Mouse (Mus musculus): ENCODE data around the gene Ipo13. TPM values are rescaled to one million over a fixed set of nuclear protein-coding genes. Genes with fewer than 3 reads are reported as not detected.

Gene Ipo13
- polyA plus RNA-seq, 1 experiment from 2014 or later: 68.5 TPM

DNA sequence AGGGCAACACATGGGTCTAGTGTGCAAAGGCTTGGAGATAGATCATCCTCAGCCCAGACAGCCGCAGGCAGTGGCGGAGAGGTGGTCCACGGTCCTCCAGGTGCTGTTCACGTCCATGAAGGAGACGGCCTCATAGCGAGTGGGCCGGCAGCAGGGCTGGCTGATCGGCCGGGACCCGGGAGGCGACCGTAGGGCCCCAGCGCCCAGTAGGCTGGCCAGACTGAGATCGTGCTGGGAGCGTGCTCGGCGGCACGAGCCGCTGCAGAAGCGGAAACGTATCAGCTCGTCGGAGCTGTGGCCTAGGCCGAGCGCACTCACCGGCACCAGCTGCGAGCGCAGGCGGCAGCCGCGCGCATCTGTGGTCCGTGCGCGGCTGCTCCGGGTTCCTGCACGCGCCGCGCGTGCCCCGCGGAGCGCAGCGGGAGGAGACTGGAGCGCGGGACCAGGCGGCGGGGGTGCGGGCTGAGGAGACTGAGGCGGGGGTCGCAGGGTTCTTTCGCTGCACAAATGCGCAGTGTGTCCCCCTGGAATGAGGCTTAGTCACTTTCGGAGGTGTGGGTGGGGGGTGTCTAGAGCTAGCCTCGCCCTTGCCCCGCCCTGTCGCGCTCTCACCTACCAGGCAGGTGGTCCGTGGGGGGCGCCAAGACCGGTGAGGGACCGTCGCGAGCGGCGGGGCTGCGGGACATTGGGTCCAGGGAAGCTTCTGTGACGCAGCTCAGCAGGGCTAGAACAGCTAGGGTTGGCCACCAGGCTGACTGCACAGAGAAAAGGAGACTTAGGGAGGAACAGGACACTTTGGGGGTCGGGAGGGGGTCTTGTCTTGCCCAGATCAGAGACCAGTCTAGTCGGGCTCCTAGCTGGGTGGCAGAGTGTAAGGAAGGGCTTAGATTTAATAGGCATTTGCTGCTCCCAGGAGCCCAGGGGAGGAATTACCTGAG lies 12.0 kb upstream of the Ipo13 start:
- H3K9ac ChIP-seq: peak overlapping the region; percentile 60
- H3K27me3 ChIP-seq (replicated peaks): peaks cover 63% of the 10 kb centered on the region
- H3K4me3 ChIP-seq: peak overlapping the region; percentile 46
- H3K4me2 ChIP-seq (replicated peaks): peak overlapping the region; percentile 84
- 1% methylated on average over 71 of the region's 71 CpGs for WGBS
- peaks cover 34% of the 10 kb centered on the region for H3K4me1 ChIP-seq
- H3K36me3 ChIP-seq: no peaks in the 10 kb centered on the region
- no peak overlapping the region; the same call in 1 of the 2 replicates for H3K27ac ChIP-seq
- H3K9me3 ChIP-seq: no peaks in the 10 kb centered on the region
- ATAC-seq (ENCODE audit: low FRiP score, low read depth): peak; percentile 55

DNA sequence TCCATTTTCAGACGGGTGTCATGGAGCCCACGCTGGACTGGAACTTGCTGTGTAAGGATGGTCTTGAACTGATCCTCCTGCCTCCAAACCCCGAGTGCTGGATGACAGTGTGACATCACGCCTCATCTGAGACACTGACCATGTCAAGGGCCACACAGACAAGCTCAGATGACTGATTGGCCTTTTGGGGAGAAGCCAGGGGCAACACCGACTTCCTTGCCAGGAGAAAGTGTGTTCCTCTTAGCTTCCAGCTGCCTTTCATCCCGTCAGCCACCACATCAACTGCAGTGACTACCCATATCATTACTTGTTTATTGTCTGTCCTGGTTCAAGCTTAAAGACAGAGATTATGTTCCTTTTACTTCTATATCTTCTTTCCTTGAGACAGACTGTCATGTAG lies 10.1 kb upstream of the Ipo13 start:
- Histone ChIP-seq H3K9me3 (no peaks in the 10 kb centered on the region), H3K27ac (no peak overlapping the region), H3K27me3 (replicated peaks) (peaks cover 56% of the 10 kb centered on the region), H3K4me1 (peaks cover 33% of the 10 kb centered on the region), H3K4me3 (no peak overlapping the region), H3K4me2 (replicated peaks) (no peak overlapping the region), H3K36me3 (no peaks in the 10 kb centered on the region), H3K9ac (no peak overlapping the region)
- 75% methylated on average over 5 of the region's 6 CpGs for WGBS
- ATAC-seq (ENCODE audit: low FRiP score, low read depth): no peak

DNA sequence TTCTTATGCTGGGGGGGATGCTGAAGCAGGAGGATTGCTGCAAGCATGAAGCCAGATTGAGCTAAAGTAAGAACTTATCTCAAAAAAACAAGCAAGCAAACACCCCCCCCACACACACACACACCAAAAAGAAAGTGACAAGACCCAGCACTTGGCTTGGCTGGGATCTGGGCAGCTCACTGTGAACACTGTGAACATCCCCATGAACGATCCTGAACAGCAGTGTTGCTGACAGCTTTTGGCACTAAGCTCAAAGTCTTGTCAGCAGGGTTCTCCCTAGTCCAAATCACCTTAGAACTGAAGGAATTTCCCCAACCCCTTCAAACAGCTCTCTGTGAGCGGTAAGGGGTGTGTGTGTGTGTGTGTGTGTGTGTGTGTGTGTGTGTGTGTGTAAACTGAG lies 8.7 kb upstream of the Ipo13 start:
- WGBS: 64% methylated on average over 2 of the region's 2 CpGs
- H3K4me1 ChIP-seq: peaks cover 19% of the 10 kb centered on the region
- no peak overlapping the region for H3K9ac ChIP-seq
- peaks cover 42% of the 10 kb centered on the region for H3K27me3 ChIP-seq (replicated peaks)
- H3K9me3 ChIP-seq: no peaks in the 10 kb centered on the region
- no peak overlapping the region for H3K4me2 ChIP-seq (replicated peaks)
- no peaks in the 10 kb centered on the region for H3K36me3 ChIP-seq
- no peak for ATAC-seq (ENCODE audit: low FRiP score, low read depth)
- no peak overlapping the region for H3K4me3 ChIP-seq
- no peak overlapping the region for H3K27ac ChIP-seq

DNA sequence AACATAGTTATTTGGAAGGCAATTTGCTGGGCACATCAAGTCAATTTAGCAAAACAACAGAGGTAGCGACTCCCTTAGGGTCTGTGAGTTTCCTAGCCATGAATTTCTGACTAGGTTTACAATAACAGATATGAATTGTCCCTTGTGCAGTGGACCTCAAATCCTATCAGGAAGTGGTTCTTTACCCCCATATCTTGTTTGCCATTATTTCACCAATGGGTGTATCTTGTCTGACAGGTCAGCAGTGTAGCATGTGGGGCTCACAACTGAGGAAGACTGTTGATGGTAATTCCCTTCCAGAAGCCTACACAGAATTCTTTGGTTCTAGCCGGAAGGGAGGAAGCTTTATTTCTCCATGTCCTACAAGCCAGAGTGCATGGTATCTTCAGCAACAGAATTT lies 6.6 kb upstream of the Ipo13 start:
- H3K4me1 ChIP-seq: peaks cover 2% of the 10 kb centered on the region
- no peak overlapping the region for H3K9ac ChIP-seq
- no peak for ATAC-seq (ENCODE audit: low FRiP score, low read depth)
- no peak overlapping the region for H3K4me3 ChIP-seq
- no peak overlapping the region for H3K27ac ChIP-seq
- no peak overlapping the region for H3K4me2 ChIP-seq (replicated peaks)
- no peaks in the 10 kb centered on the region for H3K36me3 ChIP-seq
- H3K9me3 ChIP-seq: no peaks in the 10 kb centered on the region
- WGBS: 91% methylated on average over 2 of the region's 2 CpGs
- peaks cover 21% of the 10 kb centered on the region for H3K27me3 ChIP-seq (replicated peaks)

DNA sequence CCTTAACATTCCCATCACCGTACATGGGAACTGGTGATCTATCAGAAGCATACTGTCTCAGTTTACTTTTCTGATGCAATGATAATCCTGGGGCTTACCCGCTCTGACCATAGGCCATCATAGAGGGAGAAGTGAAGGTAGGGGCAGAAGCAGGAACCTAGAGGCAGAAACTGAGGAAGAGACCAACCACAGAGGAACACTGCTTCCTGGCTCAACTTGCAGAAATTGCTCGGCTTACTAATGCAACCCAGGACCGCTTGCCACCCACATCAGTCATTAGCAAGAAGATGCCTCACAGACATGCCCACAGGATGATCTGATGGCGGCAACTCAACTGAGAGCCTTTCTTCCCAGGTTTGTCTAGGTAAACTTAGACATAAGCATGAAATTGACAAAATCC lies 4.0 kb upstream of the Ipo13 start:
- WGBS: 87% methylated on average over 5 of the region's 5 CpGs
- peaks cover 11% of the 10 kb centered on the region for H3K4me1 ChIP-seq
- ATAC-seq (ENCODE audit: low FRiP score, low read depth): no peak
- peaks cover 8% of the 10 kb centered on the region; the same call in 1 of the 2 replicates for H3K27me3 ChIP-seq (replicated peaks)
- no peaks in the 10 kb centered on the region for H3K9me3 ChIP-seq
- H3K36me3 ChIP-seq: no peaks in the 10 kb centered on the region
- no peak overlapping the region for H3K4me2 ChIP-seq (replicated peaks)
- H3K9ac ChIP-seq: no peak overlapping the region
- no peak overlapping the region for H3K27ac ChIP-seq
- H3K4me3 ChIP-seq: no peak overlapping the region

DNA sequence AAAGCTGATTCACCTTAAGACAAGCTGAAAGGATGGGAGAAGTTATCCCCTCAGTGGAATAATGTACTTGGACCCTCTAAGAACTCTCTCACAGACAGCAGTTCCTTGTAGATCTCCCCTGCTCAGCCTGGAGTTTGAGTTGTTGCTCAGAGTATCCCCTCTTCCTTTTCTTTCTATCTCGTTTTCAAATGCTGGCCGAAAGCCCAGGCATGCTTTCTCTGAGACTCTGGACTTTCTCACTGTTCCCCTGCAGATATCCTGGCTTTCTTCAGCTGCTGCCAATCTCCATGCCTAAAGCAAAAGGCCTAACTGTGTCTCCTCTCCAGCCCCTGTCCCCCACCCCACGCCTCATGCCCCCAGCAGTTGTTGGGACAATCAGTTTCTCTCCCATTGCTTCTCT lies 3.5 kb upstream of the Ipo13 start:
- Histone ChIP-seq H3K4me2 (replicated peaks) (no peak overlapping the region), H3K4me1 (peaks cover 16% of the 10 kb centered on the region), H3K4me3 (no peak overlapping the region), H3K27ac (no peak overlapping the region), H3K9ac (no peak overlapping the region), H3K9me3 (no peaks in the 10 kb centered on the region), H3K36me3 (no peaks in the 10 kb centered on the region), H3K27me3 (replicated peaks) (peaks cover 8% of the 10 kb centered on the region; the same call in 1 of the 2 replicates)
- 87% methylated on average over 3 of the region's 3 CpGs for WGBS
- ATAC-seq (ENCODE audit: low FRiP score, low read depth): no peak

DNA sequence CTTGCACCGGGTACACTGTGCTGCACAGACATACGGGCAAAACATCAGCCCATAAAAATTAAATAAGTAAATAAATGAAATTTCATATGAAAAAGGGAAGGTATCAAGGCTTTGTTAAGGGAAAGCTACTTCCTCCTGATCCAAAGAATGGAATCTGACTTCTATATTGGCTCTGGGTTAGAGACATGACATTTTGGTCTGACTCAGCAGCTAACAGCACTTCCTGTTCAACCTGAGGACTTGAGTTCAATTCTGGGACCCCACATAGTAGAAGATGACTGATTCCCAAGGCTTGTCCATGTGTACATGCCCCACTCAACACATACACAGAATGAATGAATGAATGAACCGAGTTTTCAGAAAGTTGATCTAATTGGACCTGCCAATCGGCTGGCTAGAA lies 3.0 kb upstream of the Ipo13 start:
- Histone ChIP-seq H3K9ac (no peak overlapping the region), H3K4me1 (peaks cover 21% of the 10 kb centered on the region), H3K36me3 (no peaks in the 10 kb centered on the region), H3K4me3 (no peak overlapping the region), H3K27ac (no peak overlapping the region), H3K4me2 (replicated peaks) (no peak overlapping the region), H3K9me3 (no peaks in the 10 kb centered on the region), H3K27me3 (replicated peaks) (peaks cover 5% of the 10 kb centered on the region; the same call in 1 of the 2 replicates)
- no peak for ATAC-seq (ENCODE audit: low FRiP score, low read depth)
- 91% methylated on average over 4 of the region's 4 CpGs for WGBS

DNA sequence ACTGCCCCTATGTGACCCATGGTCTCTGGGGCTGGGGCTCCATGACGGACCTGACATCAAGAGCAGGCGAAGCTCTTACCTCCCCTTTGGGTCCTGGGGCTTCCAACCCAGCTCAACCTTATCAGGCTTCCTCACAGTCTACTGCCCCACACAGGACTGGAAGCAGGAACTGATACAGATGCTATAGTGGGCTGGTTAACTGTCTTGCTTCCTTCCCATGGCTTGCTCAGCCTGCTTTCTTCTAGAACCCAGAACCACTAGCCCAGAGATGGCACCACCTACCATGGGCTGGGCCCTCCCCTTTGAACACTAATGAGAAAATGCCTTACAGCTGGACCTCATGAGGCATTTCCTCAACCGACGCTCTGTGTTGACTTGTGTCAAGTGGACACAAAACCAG lies 2.6 kb upstream of the Ipo13 start:
- 92% methylated on average over 4 of the region's 4 CpGs for WGBS
- H3K9ac ChIP-seq: no peak overlapping the region
- no peak for ATAC-seq (ENCODE audit: low FRiP score, low read depth)
- no peaks in the 10 kb centered on the region for H3K9me3 ChIP-seq
- no peaks in the 10 kb centered on the region for H3K36me3 ChIP-seq
- peaks cover 25% of the 10 kb centered on the region for H3K4me1 ChIP-seq
- no peak overlapping the region for H3K4me3 ChIP-seq
- no peak overlapping the region for H3K4me2 ChIP-seq (replicated peaks)
- H3K27ac ChIP-seq: no peak overlapping the region
- H3K27me3 ChIP-seq (replicated peaks): 0 out of 2 replicates have a peak, but pooled peaks cover under 1% of the 10 kb centered on the region

DNA sequence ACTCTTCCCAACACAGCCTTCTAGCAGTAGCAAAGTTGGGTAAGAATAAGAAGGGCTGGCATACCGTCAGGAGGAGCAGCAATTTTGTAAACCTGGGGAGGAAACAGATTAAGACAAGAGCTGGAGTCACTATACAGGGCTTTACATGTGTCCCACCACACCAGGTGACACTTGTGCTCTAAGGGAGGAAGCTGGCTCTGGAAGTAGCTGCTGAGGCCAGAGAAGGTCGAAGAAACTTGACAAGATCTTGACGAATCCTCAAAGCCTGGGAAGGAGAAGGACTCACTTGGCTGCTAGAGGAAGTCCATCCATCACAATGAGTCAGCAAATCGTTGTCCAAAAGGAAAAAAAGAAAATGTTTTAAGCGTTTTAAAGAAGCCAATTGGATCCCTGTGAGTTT lies 1.6 kb upstream of the Ipo13 start:
- Histone ChIP-seq H3K9ac (no peak overlapping the region), H3K9me3 (no peaks in the 10 kb centered on the region), H3K36me3 (peaks cover 8% of the 10 kb centered on the region), H3K27ac (no peak overlapping the region), H3K27me3 (replicated peaks) (no peaks in the 10 kb centered on the region), H3K4me3 (no peak overlapping the region), H3K4me2 (replicated peaks) (peak overlapping the region; percentile 100; the same call in 1 of the 2 replicates), H3K4me1 (peaks cover 34% of the 10 kb centered on the region)
- 87% methylated on average over 5 of the region's 5 CpGs for WGBS
- no peak for ATAC-seq (ENCODE audit: low FRiP score, low read depth)

DNA sequence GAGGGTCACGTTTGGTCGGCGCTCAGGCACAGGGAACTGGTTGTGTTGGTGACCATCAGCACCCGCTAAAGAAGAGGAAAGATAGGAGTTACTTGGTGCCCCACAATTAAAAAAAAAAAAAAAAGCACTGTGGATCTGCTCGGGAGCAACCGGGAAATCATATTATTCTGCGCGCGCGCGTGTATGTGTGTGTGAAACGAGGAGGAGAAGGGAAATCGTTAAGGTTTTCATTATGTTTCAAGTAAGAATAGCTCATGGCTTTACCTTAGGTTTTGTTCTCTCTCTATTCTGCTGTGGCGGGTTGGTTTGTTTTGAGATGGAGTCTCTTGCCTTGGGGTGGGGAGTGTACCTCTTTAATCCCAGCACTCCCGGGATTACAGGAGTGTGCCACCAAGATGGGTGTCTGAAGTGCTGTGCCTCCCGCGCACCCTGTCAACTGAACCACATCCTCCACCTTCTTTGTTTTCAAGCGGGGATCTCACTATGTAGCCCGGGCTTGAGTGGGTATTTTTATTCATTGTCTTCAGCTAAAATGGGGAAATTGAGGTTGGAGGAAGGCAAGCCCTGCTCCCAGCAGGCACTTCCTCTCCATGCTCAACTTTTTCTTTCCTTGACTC lies 798 bp upstream of the Ipo13 start:
- WGBS: 6% methylated on average over 19 of the region's 19 CpGs
- Histone ChIP-seq H3K27me3 (replicated peaks) (no peaks in the 10 kb centered on the region), H3K4me3 (peak overlapping the region; percentile 84), H3K36me3 (peaks cover 14% of the 10 kb centered on the region), H3K27ac (no peak overlapping the region), H3K9me3 (no peaks in the 10 kb centered on the region), H3K9ac (peak overlapping the region; percentile 29; the same call in 1 of the 2 replicates), H3K4me1 (peaks cover 34% of the 10 kb centered on the region), H3K4me2 (replicated peaks) (peak overlapping the region; percentile 100)
- ATAC-seq (ENCODE audit: low FRiP score, low read depth): 0 out of 2 replicates have a peak, but pooled peaks have one; percentile 12

DNA sequence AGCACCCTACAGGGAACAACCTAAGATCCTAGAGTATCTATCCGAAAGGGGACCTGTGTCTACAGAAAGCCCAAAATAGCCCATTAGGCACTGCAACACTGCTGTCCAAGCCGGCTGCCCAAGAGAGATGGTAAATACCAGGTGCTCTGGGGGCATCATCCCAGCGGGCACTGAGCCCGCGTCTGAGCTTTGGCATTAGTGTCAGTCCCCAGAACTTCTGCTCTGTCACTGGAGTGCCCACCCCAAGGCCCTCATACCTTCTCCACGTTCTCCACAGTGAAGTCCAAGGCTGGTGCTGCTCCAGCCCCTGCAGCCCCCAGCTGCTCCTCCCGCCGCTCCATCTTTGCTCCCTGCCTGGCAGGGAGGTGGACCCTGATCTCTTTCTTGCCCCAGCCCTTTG lies 768 bp downstream of the Ipo13 start:
- Histone ChIP-seq H3K4me3 (peak overlapping the region; percentile 84), H3K27me3 (replicated peaks) (no peaks in the 10 kb centered on the region), H3K4me1 (peaks cover 46% of the 10 kb centered on the region), H3K27ac (no peak overlapping the region), H3K9ac (peak overlapping the region; percentile 90), H3K9me3 (no peaks in the 10 kb centered on the region), H3K36me3 (peaks cover 14% of the 10 kb centered on the region), H3K4me2 (replicated peaks) (peak overlapping the region; percentile 100)
- 19% methylated on average over 8 of the region's 8 CpGs for WGBS
- ATAC-seq (ENCODE audit: low FRiP score, low read depth): no peak

DNA sequence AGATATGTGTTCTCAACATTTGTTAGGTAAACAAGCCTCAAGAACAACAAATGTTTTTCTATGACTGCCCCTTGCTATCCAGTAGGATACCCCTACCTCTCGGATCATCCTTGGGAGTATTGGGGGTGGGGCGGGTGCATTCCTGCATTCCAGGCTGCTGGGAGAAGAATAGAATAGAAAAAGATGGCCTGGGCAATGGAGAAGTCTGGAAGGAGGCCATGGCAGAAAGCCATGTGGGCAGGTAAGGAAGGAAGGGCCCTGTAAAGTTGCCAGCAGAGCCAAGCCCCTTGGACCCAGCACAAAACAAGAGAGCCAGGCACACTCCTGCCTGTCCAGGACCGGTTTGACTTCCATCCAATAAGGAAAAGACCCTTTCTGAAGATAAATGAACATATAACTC lies 1.4 kb downstream of the Ipo13 start:
- Histone ChIP-seq H3K9ac (peak overlapping the region; percentile 90; the same call in 1 of the 2 replicates), H3K27ac (no peak overlapping the region), H3K36me3 (peaks cover 14% of the 10 kb centered on the region), H3K4me2 (replicated peaks) (peak overlapping the region; percentile 100), H3K27me3 (replicated peaks) (no peaks in the 10 kb centered on the region), H3K4me1 (peaks cover 52% of the 10 kb centered on the region), H3K4me3 (peak overlapping the region; percentile 84), H3K9me3 (no peaks in the 10 kb centered on the region)
- no peak for ATAC-seq (ENCODE audit: low FRiP score, low read depth)
- WGBS: 56% methylated on average over 3 of the region's 3 CpGs
